Mouse (Mus musculus) small intestine, adult 2 months (tissue): ENCODE data around the gene BC005624.

ENCODE experiments used
- CTCF ChIP-seq: fragments of 200-500 bp; IDR thresholded peaks from 2 replicates; pipeline ENCODE4 v1.5.1; 2012; ENCODE audit warnings: low read depth, mild to moderate bottlenecking, control low read depth, inconsistent platforms, low read length, moderate library complexity, mixed read lengths; ENCODE audit not compliant: insufficient replicate concordance, insufficient read length; ENCODE audit errors: extremely low read depth
- POLR2A ChIP-seq: fragments of 200-500 bp; IDR thresholded peaks from 2 replicates; pipeline ENCODE4 v1.6.1; 2012; ENCODE audit warnings: low read depth, mild to moderate bottlenecking, control low read depth, inconsistent platforms, low read length, moderate library complexity

GRCm38 (mm10) chr2:31026642-31027041, 44.6 kb upstream of the BC005624 start:
- TF ChIP-seq CTCF (no peak), POLR2A (no peak)
